Mouse (Mus musculus): ENCODE results near the gene Rps12.

The Rps12 gene

GRCm38 (mm10) chr10:23784121-23784520 lies 3.0 kb downstream of the Rps12 start:
- no peak for DNase-seq

GRCm38 (mm10) chr10:23783493-23783884 lies 3.6 kb downstream of the Rps12 start:
- no peak for DNase-seq

- DNase-seq, result no peak
Observed at GRCm38 (mm10) chr10:23782855-23783492, 4.1 kb downstream of the Rps12 start.

GRCm38 (mm10) chr10:23781760-23782735 lies 5.0 kb downstream of the Rps12 start:
- DNase-seq, result no peak

GRCm38 (mm10) chr10:23780539-23781275 lies 6.4 kb downstream of the Rps12 start:
- DNase-seq, result no peak

GRCm38 (mm10) chr10:23777288-23777945 lies 9.7 kb downstream of the Rps12 start:
- DNase-seq, result no peak

GRCm38 (mm10) chr10:23754166-23754565 lies 32.9 kb downstream of the Rps12 start:
- no peak for DNase-seq

Data from cerebellum, postnatal 25 days (tissue).